Mouse (Mus musculus): ENCODE results near the gene Hist1h3c. TPM values are rescaled to one million over a fixed set of nuclear protein-coding genes. Genes with fewer than 3 reads are reported as not detected.
"Not testable (repeated sequence)": the region's sequence is repeated elsewhere in the genome, so short reads cannot be mapped to it uniquely, and the experiment has no call there.

Gene Hist1h3c
- 1 to 10 TPM; 3.6 to 5.9 TPM for total RNA-seq (2021)
- long read RNA-seq, experiment 1, result 0 reads
- long read RNA-seq, experiment 2, result 0 reads

DNA sequence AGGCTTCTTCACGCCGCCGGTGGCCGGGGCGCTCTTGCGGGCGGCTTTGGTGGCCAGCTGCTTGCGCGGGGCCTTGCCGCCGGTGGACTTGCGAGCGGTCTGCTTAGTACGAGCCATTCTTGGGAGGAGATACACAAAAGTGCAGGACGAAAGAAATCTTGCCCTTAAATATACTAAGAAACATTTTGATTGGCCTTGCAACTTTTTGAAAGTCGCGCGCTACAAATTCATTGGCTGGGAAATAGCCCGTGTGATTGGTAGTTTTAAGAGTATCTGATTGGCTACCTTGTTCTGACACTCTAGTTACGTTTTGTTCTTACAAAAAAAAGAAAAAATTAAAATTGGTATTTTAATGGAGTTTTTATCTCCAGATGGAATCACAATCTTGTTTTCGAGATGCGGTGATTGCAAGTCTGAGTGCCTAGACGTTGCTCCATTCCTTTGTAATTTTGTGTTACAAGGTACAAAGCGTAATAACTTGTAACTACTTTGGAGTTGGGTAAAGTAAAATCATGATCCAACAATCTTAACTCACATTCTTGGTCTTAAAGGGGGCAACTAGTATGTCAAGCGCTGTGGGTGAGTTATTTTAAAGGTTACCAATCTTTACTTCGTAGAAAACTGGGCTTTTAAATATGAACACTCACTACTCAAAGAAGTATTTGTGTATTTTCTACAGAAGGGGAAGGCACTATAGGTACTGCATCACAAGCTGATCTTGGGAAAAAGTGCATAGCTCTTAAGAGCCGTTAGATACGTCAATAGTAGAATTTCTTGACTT lies at the start of gene Hist1h3c:
Gene Hist1h3c, minus strand, starts transcription at position 222 of the 781 bp plus-strand sequence.
- Histone ChIP-seq H3K27ac (peak within 1 kb of the TSS; percentile 91), H3K4me3 (peak within 1 kb of the TSS; percentile 59)
- peak; percentile 82 to 83 for DNase-seq (ENCODE audit: low spot score in 2 of 2)
- TF ChIP-seq CTCF (conservative IDR thresholded peaks at IDR 0.05), result peak; percentile 33

GRCm38 (mm10) chr13:23792520-23792919 lies 47.1 kb upstream of the Hist1h3c start:
- no peak overlapping the region for H3K4me3 ChIP-seq
- H3K27ac ChIP-seq, result no peak overlapping the region
- peak; percentile 94 for TF ChIP-seq CTCF (conservative IDR thresholded peaks at IDR 0.05)
- DNase-seq (ENCODE audit: low spot score in 2 of 2), result peak; percentile 44 to 70

DNA sequence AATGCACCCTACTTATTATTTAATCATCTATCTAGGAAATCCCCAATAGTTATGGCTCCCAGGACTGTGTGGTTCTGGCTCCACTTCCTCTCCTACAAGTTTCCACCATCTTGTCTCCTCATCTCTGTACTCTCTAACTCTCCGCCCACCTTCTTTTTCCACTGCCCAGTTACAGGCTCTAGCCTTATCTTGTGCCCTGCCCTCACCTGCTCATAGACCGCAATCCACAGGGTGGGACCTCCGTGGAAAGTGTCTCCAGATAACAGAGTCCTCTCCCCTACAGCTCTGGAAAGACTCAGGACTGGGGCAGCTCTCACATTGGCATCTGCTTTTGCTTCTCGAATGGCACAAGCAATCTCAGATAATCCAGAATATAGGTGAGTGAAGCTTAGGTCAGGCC lies 33.6 kb upstream of the Hist1h3c start:
- Histone ChIP-seq H3K4me3 (no peak overlapping the region), H3K27ac (no peak overlapping the region)
- no peak for DNase-seq (ENCODE audit: low spot score in 2 of 2)
- TF ChIP-seq CTCF (conservative IDR thresholded peaks at IDR 0.05), result no peak

- Histone ChIP-seq H3K27ac (no peak overlapping the region), H3K4me3 (no peak overlapping the region)
- DNase-seq (ENCODE audit: low spot score in 2 of 2), result no peak
- no peak for TF ChIP-seq CTCF (conservative IDR thresholded peaks at IDR 0.05)
Measured at GRCm38 (mm10) chr13:23778339-23778738, 32.9 kb upstream of the Hist1h3c start.

DNA sequence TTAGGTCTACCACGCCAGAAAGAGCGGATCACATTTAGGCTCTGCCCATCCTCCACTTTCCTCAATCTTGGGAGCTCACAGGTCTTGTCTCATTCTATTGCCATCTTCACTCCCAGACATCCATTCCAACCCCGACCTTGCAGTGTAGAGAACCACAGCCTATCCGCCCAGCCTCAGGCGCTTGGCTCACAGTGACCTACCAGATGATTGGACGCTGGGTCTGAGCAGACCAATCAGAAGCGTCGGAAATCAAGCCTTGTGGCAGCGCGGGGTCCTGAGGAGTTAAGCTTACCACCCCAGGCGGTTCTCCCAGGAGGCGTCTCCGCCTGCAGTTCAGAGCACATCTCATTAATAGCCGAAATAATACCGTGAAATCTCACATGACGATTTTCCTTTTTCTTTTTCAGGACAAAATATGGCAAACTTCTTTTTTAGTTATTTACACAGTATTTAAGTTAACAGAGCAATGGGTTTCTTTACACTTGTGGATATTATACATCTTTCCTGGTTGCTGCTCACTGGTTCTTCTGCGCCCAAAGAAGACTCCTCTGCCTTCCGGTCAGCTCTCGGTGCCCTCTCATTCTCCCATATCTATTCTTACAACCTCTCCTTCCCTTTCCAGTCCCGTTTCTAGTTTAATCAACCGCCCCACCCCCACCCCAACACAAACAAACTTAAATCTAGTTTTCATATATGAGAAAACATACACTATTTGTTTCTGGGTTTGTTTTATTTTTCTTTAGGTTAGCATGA lies 27.3 kb upstream of the Hist1h3c start:
- no peak overlapping the region for H3K27ac ChIP-seq
- DNase-seq (ENCODE audit: low spot score in 2 of 2), result peak; percentile 43 to 47
- peak overlapping the region; percentile 29 for H3K4me3 ChIP-seq
- TF ChIP-seq CTCF (conservative IDR thresholded peaks at IDR 0.05), result 0 out of 2 replicates have a peak, but pooled peaks have one; percentile 7

DNA sequence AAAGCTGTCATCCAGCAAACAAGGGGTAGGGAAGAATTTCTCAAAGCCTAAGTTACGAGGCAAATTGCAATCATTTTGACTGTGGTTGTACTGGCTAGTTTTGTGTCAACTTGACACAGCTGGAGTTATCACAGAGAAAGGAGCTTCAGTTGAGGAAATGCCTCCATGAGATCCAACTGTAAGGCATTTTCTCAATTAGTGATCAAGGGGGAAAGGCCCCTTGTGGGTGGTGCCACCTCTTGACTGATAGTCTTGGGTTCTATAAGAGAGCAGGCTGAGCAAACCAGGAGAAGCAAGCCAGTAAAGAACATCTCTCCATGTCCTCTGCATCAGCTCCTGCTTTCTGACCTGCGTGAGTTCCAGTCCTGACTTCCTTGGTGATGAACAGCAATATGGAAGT lies 24.2 kb upstream of the Hist1h3c start, which contains the start of gene Trim38:
Gene Trim38, plus strand, starts transcription at position 301 of the 400 bp plus-strand sequence.
- DNase-seq (ENCODE audit: low spot score in 2 of 2); H3K27ac ChIP-seq; H3K4me3 ChIP-seq: not testable (repeated sequence)

DNA sequence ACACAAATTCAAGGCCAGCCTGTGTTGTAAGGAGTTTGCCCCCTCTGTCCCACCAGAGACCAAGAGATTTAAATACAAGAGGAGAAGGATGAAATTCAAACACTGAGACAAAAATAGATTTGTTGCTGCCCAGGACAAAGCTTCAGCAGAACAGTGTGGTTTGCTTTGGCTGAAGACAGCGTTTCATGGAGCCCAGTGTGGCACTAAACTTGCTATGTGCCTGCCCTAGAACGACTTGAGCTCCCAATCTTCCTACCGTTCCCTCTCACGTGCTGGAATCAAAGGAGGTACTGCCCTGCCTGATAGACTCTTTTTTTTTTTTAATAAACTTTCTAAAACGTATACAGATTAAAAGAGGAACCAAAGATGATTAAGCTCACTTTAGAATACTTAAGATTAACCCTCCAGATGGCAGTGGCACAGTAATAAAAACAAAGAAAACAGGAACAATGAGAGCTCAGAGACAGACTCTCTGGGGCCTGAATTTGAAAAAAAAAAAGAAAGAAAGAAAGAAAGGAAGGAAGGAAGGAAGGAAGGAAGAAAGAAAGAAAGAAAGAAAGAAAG lies 23.5 kb upstream of the Hist1h3c start:
- TF ChIP-seq CTCF (conservative IDR thresholded peaks at IDR 0.05), result no peak
- H3K4me3 ChIP-seq, result no peak overlapping the region
- no peak overlapping the region for H3K27ac ChIP-seq
- no peak for DNase-seq (ENCODE audit: low spot score in 2 of 2)

DNA sequence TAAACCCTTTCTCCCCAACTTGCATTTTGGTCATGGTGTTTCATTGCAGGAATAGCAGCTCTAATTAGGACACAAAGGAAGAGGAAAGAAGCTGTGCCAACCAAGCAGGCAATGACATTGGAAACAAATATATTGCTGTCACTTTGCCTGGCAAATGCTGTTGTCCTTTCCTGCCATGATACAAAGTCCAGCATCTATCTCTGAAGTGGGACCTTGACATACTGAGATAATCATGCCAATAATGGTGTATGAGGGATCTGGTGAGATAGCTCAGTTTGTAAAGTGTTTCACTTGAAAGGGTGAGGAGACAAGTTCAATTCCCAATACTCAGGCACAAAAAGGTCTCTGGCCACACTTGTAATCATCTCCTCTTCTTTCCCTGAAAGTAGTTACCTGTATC lies 21.4 kb upstream of the Hist1h3c start:
- DNase-seq (ENCODE audit: low spot score in 2 of 2), result no peak
- TF ChIP-seq CTCF (conservative IDR thresholded peaks at IDR 0.05), result no peak
- no peak overlapping the region for H3K27ac ChIP-seq
- H3K4me3 ChIP-seq, result no peak overlapping the region

- no peak for TF ChIP-seq CTCF (conservative IDR thresholded peaks at IDR 0.05)
- Histone ChIP-seq H3K27ac (no peak overlapping the region), H3K4me3 (no peak overlapping the region)
- DNase-seq (ENCODE audit: low spot score in 2 of 2), result no peak
Measured at GRCm38 (mm10) chr13:23765172-23765513, 19.7 kb upstream of the Hist1h3c start.

GRCm38 (mm10) chr13:23764324-23765171 lies 19.1 kb upstream of the Hist1h3c start:
- no peak for DNase-seq (ENCODE audit: low spot score in 2 of 2)
- TF ChIP-seq CTCF (conservative IDR thresholded peaks at IDR 0.05), result no peak
- peak overlapping the region; percentile 69 for H3K4me3 ChIP-seq
- peak overlapping the region; percentile 86 for H3K27ac ChIP-seq

DNA sequence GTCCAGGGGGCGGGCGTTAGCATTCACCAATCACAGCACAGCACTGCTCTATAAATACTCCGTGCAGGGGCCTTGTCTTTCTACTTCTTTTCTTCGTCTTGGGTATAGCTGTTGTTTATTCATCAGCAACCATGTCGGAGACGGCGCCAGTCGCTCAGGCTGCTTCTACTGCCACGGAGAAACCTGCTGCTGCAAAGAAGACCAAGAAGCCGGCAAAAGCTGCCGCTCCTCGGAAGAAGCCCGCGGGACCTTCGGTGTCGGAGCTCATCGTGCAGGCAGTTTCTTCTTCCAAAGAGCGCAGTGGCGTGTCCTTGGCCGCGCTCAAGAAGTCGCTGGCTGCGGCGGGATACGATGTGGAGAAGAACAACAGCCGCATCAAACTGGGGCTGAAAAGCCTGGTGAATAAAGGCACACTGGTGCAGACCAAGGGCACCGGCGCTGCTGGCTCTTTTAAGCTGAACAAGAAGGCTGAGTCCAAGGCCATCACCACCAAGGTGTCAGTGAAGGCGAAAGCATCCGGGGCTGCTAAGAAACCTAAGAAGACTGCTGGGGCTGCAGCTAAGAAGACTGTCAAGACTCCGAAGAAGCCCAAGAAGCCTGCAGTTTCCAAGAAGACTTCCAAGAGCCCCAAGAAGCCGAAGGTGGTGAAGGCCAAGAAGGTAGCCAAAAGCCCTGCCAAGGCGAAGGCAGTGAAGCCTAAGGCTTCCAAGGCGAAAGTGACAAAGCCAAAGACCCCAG lies 18.4 kb upstream of the Hist1h3c start, which contains the start of gene Hist1h1a:
Gene Hist1h1a, plus strand, starts transcription at position 81 of the 738 bp plus-strand sequence.
- Histone ChIP-seq H3K4me3 (peak within 1 kb of the TSS; percentile 69), H3K27ac (peak within 1 kb of the TSS; percentile 86)
- TF ChIP-seq CTCF (conservative IDR thresholded peaks at IDR 0.05), result no peak
- DNase-seq (ENCODE audit: low spot score in 2 of 2), result peak; percentile 76 to 81

DNA sequence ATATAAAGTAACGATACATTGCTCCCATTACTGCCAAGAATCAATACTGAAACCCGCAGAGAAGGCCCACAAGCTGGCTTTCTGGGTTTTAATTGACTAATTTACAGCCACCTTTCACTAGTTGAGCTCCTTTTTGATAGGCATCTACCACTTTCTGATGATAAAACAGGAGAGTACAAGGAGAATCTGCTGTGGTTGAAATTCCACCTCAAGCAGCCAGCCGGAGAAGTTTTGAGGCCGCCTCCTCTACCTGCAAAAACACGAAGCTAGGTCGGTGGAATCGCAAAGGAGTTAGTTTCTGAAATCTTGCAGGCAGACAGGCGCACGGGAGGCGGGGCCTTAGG lies 17.8 kb upstream of the Hist1h3c start:
- TF ChIP-seq CTCF (conservative IDR thresholded peaks at IDR 0.05), result no peak
- Histone ChIP-seq H3K4me3 (peak overlapping the region; percentile 69), H3K27ac (peak overlapping the region; percentile 86)
- no peak for DNase-seq (ENCODE audit: low spot score in 2 of 2)

DNA sequence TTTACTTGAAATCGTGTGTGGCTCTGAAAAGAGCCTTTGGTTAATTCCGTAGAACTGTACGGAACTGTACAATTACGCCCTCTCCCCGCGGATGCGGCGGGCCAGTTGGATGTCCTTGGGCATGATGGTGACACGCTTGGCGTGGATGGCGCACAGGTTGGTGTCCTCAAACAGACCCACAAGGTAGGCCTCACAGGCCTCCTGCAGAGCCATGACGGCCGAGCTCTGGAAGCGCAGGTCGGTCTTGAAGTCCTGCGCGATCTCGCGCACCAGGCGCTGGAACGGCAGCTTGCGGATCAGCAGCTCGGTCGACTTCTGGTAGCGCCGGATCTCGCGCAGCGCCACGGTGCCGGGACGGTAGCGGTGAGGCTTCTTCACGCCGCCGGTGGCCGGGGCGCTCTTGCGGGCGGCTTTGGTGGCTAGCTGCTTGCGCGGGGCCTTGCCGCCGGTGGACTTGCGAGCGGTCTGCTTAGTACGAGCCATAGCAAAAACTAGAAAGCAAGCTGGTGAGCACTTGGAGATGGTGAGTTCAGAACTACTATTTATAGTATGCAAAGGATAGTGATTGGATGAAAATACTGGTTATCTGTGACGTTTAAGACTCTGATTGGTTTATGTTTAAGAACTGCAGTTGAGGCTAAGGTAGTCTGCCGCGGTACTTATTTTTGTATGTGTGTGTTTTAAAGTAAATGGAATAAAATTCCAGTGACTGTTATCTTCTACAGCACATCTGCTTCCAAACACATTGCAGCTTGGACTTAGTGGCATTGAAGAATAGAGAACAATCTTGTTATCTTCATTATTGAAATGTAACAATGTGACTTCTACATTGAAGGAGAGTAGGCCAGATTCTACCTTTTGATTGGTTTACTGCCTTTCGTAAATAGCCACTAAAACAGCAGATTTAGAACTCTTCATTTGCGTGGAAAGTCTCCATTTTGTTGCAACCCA lies 16.7 kb upstream of the Hist1h3c start, which contains the start of gene Hist1h3a:
Gene Hist1h3a, minus strand, starts transcription at position 516 of the 951 bp plus-strand sequence.
- peak; percentile 61 to 75 for DNase-seq (ENCODE audit: low spot score in 2 of 2)
- Histone ChIP-seq H3K27ac (peak within 1 kb of the TSS; percentile 86), H3K4me3 (peak within 1 kb of the TSS; percentile 69)
